Mouse (Mus musculus) thymus, adult 2 months (tissue): ENCODE results near the gene Metrnl.

Experiments
- CTCF ChIP-seq: fragments of 200-500 bp; IDR thresholded peaks from 2 replicates; pipeline ENCODE4 v1.5.1; 2012; ENCODE audit warnings: mild to moderate bottlenecking, control low read depth, low read length, moderate library complexity, borderline replicate concordance; ENCODE audit not compliant: control insufficient read depth, poor library complexity, insufficient read depth; ENCODE audit errors: extremely low read depth
- POLR2A ChIP-seq: fragments of 200-500 bp; IDR thresholded peaks from 2 replicates; pipeline ENCODE4 v1.6.1; 2012; ENCODE audit warnings: mild to moderate bottlenecking, low read length, control low read depth, moderate library complexity; ENCODE audit not compliant: control insufficient read depth, poor library complexity, insufficient read depth; ENCODE audit errors: extremely low read depth

GRCm38 (mm10) chr11:121720752-121721151 is 19.4 kb downstream of the Metrnl start:
- TF ChIP-seq CTCF = no peak
- no peak for TF ChIP-seq POLR2A
